Mouse (Mus musculus) bone marrow, adult 2 months (tissue): ENCODE measurements around the gene Rnf7. TPM values are rescaled to one million over a fixed set of nuclear protein-coding genes. Genes with fewer than 3 reads are reported as not detected.

ENCODE experiments used
- H3K27ac ChIP-seq: fragments of 200-500 bp; 2 replicates; pipeline ENCODE4 v1.5.1; 2012; ENCODE audit warnings: low read depth, mild to moderate bottlenecking, control low read depth, inconsistent platforms, low read length; ENCODE audit not compliant: control insufficient read depth, poor library complexity, insufficient read depth
- H3K4me1 ChIP-seq: fragments of 200-500 bp; 2 replicates; pipeline ENCODE4 v1.6.1; 2011; ENCODE audit warnings: low read length; ENCODE audit not compliant: control insufficient read depth, insufficient read depth
- H3K4me3 ChIP-seq: fragments of 200-500 bp; replicated peaks from 2 replicates; pipeline ENCODE3; 2011; ENCODE audit warnings: mild to moderate bottlenecking, low read depth, low read length, control low read depth; ENCODE audit not compliant: control insufficient read depth
- CTCF ChIP-seq: fragments of 200-500 bp; IDR thresholded peaks from 2 replicates; pipeline ENCODE4 v1.5.1; 2011; ENCODE audit warnings: low read length, control low read depth; ENCODE audit not compliant: control insufficient read depth, insufficient read depth
- POLR2A ChIP-seq: fragments of 200-500 bp; IDR thresholded peaks from 2 replicates; pipeline ENCODE4 v1.6.1; 2011; ENCODE audit warnings: low read depth, mild to moderate bottlenecking, control low read depth, low read length, borderline replicate concordance; ENCODE audit not compliant: control insufficient read depth
- WGBS: fragments of 180-500 bp; shearing (Covaris S2); methylation state at CpG from one replicate; pipeline ENCODE4 v1.1.7; 2018; 5-methylcytosine and 5-hydroxymethylcytosine counted together
- polyA plus RNA-seq: library from polyadenylated mRNA; stranded (reverse); fragments of >200 nt; gene quantifications from 2 replicates; pipeline ENCODE4 v1.2.4, GENCODE M21; 2011; ENCODE audit warnings: low replicate concordance; ENCODE audit not compliant: missing spikeins, insufficient read depth, insufficient read length

Rnf7 gene
- polyA plus RNA-seq, 1 experiment: 62.2 TPM

DNA sequence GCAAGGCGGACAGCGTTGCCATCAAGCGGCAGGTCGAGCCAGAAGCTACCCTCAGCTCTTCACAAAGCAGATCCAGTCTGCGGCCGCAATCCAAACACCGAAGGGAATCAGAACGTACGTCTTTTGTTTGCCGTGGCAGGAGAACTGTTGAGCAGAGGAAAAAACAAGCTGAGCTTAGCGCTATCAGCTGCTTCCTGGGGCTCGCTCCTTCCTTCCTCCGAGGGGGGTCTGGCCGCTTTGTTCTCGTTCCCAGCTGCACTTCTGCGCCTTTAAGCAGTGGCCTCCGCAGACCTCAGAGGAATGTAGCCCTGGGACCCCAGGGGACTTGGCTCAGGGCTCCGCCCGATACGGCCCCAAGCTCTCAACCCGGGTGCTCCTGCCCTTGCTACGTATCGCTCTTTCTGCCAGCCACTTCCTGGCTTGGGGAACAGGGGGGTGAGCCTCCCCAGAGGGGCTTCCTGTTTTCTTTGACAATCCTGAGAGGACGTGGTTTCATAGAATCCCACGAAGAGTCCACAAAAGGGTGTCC lies 40.6 kb downstream of the Rnf7 start:
- H3K4me1 ChIP-seq: no peaks in the 10 kb centered on the region; the same call in 1 of the 2 replicates
- H3K4me3 ChIP-seq: peak overlapping the region; percentile 66
- WGBS: under 1% methylated on average over 25 of the region's 25 CpGs
- TF ChIP-seq POLR2A: peak; percentile 69; the same call in 1 of the 2 replicates
- no peak for TF ChIP-seq CTCF
- peak overlapping the region; percentile 86 for H3K27ac ChIP-seq

DNA sequence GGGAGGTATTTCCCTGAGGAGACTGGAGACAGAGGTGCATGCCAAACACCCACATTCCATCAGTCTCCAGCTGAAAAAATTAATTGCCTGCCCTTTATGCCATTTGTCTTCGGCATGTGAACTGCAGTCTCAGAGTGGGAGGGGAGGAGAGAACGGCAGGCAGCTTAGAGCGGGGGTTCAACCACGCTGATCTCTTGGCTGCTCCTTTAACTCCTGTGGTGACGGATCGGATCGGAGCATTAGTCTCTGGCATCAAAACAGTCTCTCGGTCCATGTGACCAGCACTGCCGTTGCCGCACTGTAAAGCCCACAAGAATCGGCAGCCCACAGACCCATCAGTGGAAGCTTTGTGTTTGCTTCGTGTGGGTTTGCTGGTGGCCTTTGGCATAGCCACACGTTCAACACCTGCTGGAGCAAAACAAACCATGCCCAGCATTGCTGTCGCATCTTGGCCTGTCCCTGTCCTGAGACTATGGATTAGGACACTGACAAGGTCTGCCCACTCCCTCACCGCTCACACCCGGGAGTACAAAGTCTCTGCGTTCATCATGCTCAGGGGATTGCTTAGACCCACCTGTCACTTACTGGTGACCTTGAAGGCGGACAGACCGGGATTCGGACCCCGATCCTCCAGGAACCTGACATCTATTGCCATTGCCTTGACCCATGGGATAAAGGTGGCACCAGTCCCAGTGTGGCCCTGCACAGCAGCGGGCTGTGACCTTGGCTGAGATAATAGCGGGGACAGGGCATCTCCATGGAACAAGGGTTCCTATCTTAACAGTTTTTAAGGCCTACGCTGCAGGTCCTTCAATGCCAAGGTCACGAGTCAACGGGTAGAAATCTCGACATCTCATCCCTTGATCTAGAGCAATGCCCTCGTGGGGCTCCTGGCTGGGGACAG lies 41.3 kb downstream of the Rnf7 start:
- Histone ChIP-seq H3K4me1 (no peaks in the 10 kb centered on the region; the same call in 1 of the 2 replicates), H3K27ac (peak overlapping the region; percentile 86), H3K4me3 (peak overlapping the region; percentile 66)
- TF ChIP-seq CTCF: peak; percentile 18; the same call in 1 of the 2 replicates
- TF ChIP-seq POLR2A: no peak
- 33% methylated on average over 28 of the region's 28 CpGs for WGBS

DNA sequence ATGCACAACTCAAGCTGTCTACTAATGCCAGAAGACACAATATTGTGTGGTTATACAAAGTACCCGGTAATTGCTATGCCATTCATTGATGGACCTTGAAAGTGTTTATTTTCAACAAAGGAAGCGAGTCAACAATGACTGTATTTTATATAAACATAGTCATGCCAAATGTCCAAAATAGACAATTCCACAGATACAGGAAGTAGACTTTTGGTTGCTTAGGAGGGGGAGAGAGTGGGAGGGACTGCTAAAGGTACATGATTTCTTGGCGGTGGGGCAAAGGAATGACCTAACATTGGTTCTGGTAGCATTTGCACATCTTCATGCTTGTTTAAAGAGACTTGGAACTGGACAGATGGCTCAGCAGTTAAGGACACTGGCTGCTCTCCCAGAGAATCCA lies 45.9 kb downstream of the Rnf7 start:
- Histone ChIP-seq H3K4me3 (no peak overlapping the region), H3K27ac (no peak overlapping the region), H3K4me1 (no peaks in the 10 kb centered on the region; the same call in 1 of the 2 replicates)
- 84% methylated on average over 3 of the region's 3 CpGs for WGBS
- TF ChIP-seq CTCF (no peak), POLR2A (no peak)

DNA sequence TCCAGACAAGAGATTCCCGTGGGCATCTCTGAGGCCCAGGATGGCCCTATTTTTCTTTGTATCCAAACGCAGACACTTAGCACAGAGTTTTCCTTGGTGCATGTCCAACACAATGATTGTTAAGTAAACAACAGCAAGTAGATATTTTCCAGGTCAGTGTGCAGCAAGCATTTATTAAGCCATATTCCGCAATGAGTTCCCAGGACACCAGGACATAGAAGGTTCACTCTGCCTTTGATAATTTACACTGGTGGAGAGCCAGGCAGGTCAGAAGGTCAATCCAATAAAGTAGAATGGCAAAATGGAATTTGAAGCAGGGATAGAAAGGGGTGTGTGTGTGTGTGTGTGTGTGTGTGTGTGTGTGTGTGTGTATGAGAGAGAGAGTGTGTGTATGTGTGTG lies 47.4 kb downstream of the Rnf7 start:
- no peak overlapping the region for H3K4me3 ChIP-seq
- no peaks in the 10 kb centered on the region; the same call in 1 of the 2 replicates for H3K4me1 ChIP-seq
- H3K27ac ChIP-seq: no peak overlapping the region
- 86% methylated on average over 3 of the region's 3 CpGs for WGBS
- no peak for TF ChIP-seq CTCF
- TF ChIP-seq POLR2A: no peak

DNA sequence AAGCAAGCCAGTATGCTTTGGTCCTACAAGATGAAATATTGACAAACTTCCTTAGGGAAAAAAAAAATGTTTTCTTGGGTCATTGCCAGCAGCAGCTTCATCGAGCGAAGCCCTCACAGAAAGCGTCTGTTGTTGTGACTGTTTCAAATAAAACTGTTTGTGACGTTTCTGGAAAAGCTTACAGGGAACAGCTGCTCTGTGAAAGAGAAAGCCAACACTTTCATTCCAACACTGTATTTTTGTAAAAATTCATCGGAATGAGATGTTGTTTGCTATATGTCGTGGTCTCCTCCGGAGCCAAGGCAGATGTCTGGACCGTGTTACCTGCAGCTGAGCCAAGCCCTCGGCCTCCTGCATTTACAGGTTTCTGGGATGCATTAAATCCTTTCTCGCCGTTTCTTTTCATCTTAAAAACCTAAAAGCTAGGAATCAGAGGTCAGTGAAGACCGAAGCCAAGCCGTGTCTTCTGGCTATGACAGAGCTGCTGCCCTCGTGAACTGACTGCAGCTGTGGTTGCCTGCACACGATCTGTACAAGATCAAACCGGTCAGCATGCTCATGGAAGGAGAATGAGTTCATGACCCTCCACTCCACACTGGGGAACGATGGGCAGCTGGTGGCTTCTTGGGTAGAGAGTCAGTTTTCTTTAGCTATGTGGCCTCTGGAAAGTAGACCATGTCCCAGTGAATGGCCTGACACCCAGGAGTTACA lies 50.0 kb downstream of the Rnf7 start:
- no peak overlapping the region for H3K4me3 ChIP-seq
- WGBS: 84% methylated on average over 17 of the region's 17 CpGs
- no peaks in the 10 kb centered on the region; the same call in 1 of the 2 replicates for H3K4me1 ChIP-seq
- TF ChIP-seq CTCF (no peak), POLR2A (no peak)
- H3K27ac ChIP-seq: no peak overlapping the region

DNA sequence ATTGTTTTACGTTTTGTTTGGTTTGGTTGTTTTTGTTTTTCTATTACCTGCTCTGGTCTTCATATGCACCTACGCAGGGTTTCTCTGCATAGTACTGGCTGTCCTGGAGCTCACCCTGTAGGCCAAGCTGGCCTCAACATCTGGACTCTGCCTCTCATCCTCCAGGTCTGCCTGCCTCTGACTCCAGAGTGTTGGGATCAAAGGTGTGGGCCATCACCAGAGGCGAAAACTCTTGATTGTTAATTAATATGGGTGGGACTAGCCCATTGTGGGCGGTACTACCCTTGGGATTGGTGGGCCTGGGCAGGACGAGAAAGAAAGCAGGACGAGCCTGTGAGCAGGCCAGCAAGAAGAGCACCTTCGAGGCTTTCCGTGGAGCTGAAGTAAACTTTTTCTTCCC lies 54.4 kb downstream of the Rnf7 start:
- Histone ChIP-seq H3K4me1 (no peaks in the 10 kb centered on the region; the same call in 1 of the 2 replicates), H3K4me3 (no peak overlapping the region), H3K27ac (no peak overlapping the region)
- 77% methylated on average over 8 of the region's 8 CpGs for WGBS
- no peak for TF ChIP-seq CTCF
- TF ChIP-seq POLR2A: no peak

Other genes with a start within 250 kb of the Rnf7 start
- gene Atp1b3, start 114.2 kb downstream of the Rnf7 start, polyA plus RNA-seq: 43.9 and 72.2 TPM in 2 replicates
- not detected in 2 replicates for gene Gm28729, start 46.6 kb upstream of the Rnf7 start, polyA plus RNA-seq
- 5.2 and 5.6 TPM in 2 replicates for gene Rasa2, start 152.9 kb upstream of the Rnf7 start, polyA plus RNA-seq